Mouse (Mus musculus) stomach, embryonic 16.5 days (tissue): ENCODE data around the gene Abcc1. TPM values are rescaled to one million over a fixed set of nuclear protein-coding genes. Genes with fewer than 3 reads are reported as not detected.

ENCODE experiments used
- ATAC-seq: fragments of 200-750 bp; cut with Nextera tagmentation; 2 replicates; pipeline ENCODE4 v1.8.0; 2017; ENCODE audit warnings: moderate number of reproducible peaks, moderate TSS enrichment; ENCODE audit not compliant: insufficient read depth, low FRiP score
- H3K27ac ChIP-seq: fragments of 300-500 bp; sonication (generic); 2 replicates; pipeline ENCODE4 v1.5.1; 2014; ENCODE audit warnings: low read length
- H3K27me3 ChIP-seq: fragments of 300-500 bp; sonication (generic); 2 replicates; pipeline ENCODE4 v1.6.1; 2014; ENCODE audit warnings: low read length, control low read depth, mixed read lengths; ENCODE audit not compliant: control insufficient read depth, insufficient read depth
- H3K36me3 ChIP-seq: fragments of 300-500 bp; sonication (generic); 2 replicates; pipeline ENCODE4 v1.6.1; 2014; ENCODE audit warnings: low read length; ENCODE audit not compliant: control insufficient read depth, insufficient read depth
- H3K4me1 ChIP-seq: fragments of 300-500 bp; sonication (generic); 2 replicates; pipeline ENCODE4 v1.6.1; 2014; ENCODE audit warnings: low read length, control low read depth, mixed read lengths; ENCODE audit not compliant: control insufficient read depth, insufficient read depth
- H3K4me2 ChIP-seq: fragments of 300-500 bp; sonication (generic); 2 replicates; pipeline ENCODE4 v1.6.1; 2014; ENCODE audit warnings: low read depth, low read length, mixed read lengths
- H3K4me3 ChIP-seq: fragments of 300-500 bp; sonication (generic); replicated peaks from 2 replicates; pipeline ENCODE4 v1.5.1; 2014; ENCODE audit warnings: mild to moderate bottlenecking, low read length
- H3K9ac ChIP-seq: fragments of 300-500 bp; sonication (generic); 2 replicates; pipeline ENCODE4 v1.6.1; 2014; ENCODE audit warnings: low read length
- H3K9me3 ChIP-seq: fragments of 300-500 bp; sonication (generic); replicated peaks from 2 replicates; pipeline ENCODE4 v1.6.1; 2016; ENCODE audit warnings: low read length, control low read depth; ENCODE audit not compliant: control insufficient read depth
- WGBS: fragments of 180-500 bp; shearing (Covaris S2); extraction: QIAGEN DNeasy Blood & Tissue Kit; methylation state at CpG from one replicate; pipeline ENCODE4 v1.1.7; 2014; 5-methylcytosine and 5-hydroxymethylcytosine counted together
- polyA plus RNA-seq: library from polyadenylated mRNA; unstranded; fragments of >200 nt; fragmentation: Nextera tagmentation; extraction: Ambion mirVana; gene quantifications from 2 replicates; pipeline ENCODE4 v1.2.1, GENCODE M21; 2015

Gene Abcc1
- polyA plus RNA-seq, 1 experiment from 2014 or later: 13.6 TPM

GRCm38 (mm10) chr16:14416957-14417618 is 55.7 kb downstream of the Abcc1 start:
- H3K36me3 ChIP-seq: peaks cover 3% of the 10 kb centered on the region; the same call in 1 of the 2 replicates
- H3K4me1 ChIP-seq: no peaks in the 10 kb centered on the region
- H3K4me3 ChIP-seq: no peak overlapping the region
- peak overlapping the region; percentile 25; the same call in 1 of the 2 replicates for H3K27ac ChIP-seq
- no peak overlapping the region for H3K4me2 ChIP-seq
- ATAC-seq: peak; percentile 80; the same call in 1 of the 2 replicates
- no peaks in the 10 kb centered on the region for H3K27me3 ChIP-seq
- H3K9me3 ChIP-seq: no peaks in the 10 kb centered on the region
- WGBS: 36% methylated on average over 5 of the region's 5 CpGs
- no peak overlapping the region for H3K9ac ChIP-seq

DNA sequence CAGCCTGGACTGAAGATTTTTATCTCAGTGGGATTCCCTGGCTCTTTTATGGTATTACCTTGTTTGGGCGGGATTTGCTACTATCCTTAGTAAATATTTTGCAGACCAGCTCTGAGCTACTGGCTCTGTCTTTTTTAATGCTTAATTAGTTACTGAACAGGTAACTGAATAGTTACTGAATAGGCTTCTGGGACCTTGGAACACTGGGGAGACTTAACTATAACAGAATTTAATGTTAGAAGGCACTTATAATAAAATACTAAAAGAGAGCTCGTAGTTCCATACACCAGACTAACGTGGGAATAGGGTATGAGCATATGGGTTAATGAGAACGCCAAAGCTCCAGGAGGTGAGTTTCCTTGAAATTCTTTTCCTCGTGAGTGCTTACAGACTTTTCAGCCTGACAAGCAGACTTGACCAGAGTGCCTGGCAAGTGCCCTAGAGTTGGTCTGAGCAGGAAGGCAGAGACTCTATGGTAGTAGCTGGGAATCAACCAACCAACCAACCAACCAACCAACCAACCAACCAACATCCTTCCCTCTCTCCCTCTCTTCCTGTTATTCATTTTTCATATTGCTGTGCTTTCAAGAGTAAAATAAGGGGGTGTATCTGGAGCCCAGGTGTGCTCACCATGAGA is 59.3 kb downstream of the Abcc1 start:
- Histone ChIP-seq H3K9me3 (no peaks in the 10 kb centered on the region), H3K4me2 (no peak overlapping the region), H3K9ac (no peak overlapping the region), H3K27ac (no peak overlapping the region), H3K36me3 (no peaks in the 10 kb centered on the region; the same call in 1 of the 2 replicates), H3K27me3 (no peaks in the 10 kb centered on the region), H3K4me3 (no peak overlapping the region), H3K4me1 (no peaks in the 10 kb centered on the region)
- no peak for ATAC-seq
- 82% methylated on average over 5 of the region's 5 CpGs for WGBS

DNA sequence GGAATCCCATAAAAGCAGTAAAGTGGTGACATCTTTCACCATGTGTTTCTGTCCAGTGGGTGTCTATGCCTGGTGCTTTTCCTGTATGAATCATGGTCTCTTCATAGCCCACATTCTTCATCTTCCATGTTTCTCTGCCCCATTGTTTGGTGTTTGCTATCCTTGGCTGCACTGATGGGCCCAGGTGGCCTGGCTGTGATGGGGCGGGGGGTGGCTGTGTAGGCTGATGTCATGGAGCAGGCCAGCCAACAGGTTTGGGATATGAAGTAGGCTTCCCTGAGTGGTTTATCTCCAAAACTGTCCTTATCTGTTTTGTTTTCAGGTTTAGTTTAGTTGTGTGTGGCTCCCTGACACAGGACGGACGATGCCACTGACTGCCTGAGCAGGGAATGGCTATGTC is 60.7 kb downstream of the Abcc1 start:
- no peaks in the 10 kb centered on the region; the same call in 1 of the 2 replicates for H3K36me3 ChIP-seq
- no peak for ATAC-seq
- no peak overlapping the region for H3K4me3 ChIP-seq
- H3K27me3 ChIP-seq: no peaks in the 10 kb centered on the region
- H3K9me3 ChIP-seq: no peaks in the 10 kb centered on the region
- H3K4me2 ChIP-seq: no peak overlapping the region
- no peaks in the 10 kb centered on the region for H3K4me1 ChIP-seq
- no peak overlapping the region for H3K9ac ChIP-seq
- 95% methylated on average over 3 of the region's 3 CpGs for WGBS
- no peak overlapping the region for H3K27ac ChIP-seq

DNA sequence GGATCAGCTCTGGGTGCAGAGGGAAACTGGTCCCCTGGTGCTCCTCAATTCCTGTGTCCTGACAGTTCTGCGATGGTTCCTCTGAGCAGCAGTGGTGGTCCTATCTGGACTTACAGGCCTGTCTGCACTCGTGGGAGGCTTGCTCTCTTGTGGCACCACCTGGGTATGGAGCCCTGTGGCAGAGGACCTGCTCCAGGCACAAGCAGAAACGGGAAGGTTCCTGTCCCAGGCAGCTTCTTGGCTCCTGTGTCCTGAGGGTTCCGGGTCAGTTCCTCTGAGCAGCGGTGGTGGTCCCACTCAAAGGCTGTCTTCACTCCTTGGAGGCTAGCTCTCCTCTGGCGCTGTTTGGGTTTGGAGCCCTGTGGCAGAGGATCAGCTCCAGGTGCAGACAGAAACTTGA is 68.0 kb downstream of the Abcc1 start:
- ATAC-seq: no peak
- no peaks in the 10 kb centered on the region for H3K4me1 ChIP-seq
- H3K27ac ChIP-seq: no peak overlapping the region
- no peaks in the 10 kb centered on the region for H3K36me3 ChIP-seq
- no peaks in the 10 kb centered on the region for H3K27me3 ChIP-seq
- no peak overlapping the region for H3K4me2 ChIP-seq
- H3K9ac ChIP-seq: no peak overlapping the region
- H3K4me3 ChIP-seq: no peak overlapping the region
- H3K9me3 ChIP-seq: no peaks in the 10 kb centered on the region
- WGBS: 91% methylated on average over 6 of the region's 6 CpGs

GRCm38 (mm10) chr16:14432996-14433395 is 71.6 kb downstream of the Abcc1 start:
- Histone ChIP-seq H3K27ac (no peak overlapping the region), H3K27me3 (no peaks in the 10 kb centered on the region), H3K4me1 (no peaks in the 10 kb centered on the region), H3K9me3 (no peaks in the 10 kb centered on the region), H3K4me2 (no peak overlapping the region), H3K4me3 (no peak overlapping the region), H3K9ac (no peak overlapping the region), H3K36me3 (no peaks in the 10 kb centered on the region)
- no peak for ATAC-seq
- 93% methylated on average over 5 of the region's 5 CpGs for WGBS

GRCm38 (mm10) chr16:14435526-14435925 is 74.2 kb downstream of the Abcc1 start:
- Histone ChIP-seq H3K27ac (no peak overlapping the region), H3K4me2 (no peak overlapping the region)
- ATAC-seq: no peak

DNA sequence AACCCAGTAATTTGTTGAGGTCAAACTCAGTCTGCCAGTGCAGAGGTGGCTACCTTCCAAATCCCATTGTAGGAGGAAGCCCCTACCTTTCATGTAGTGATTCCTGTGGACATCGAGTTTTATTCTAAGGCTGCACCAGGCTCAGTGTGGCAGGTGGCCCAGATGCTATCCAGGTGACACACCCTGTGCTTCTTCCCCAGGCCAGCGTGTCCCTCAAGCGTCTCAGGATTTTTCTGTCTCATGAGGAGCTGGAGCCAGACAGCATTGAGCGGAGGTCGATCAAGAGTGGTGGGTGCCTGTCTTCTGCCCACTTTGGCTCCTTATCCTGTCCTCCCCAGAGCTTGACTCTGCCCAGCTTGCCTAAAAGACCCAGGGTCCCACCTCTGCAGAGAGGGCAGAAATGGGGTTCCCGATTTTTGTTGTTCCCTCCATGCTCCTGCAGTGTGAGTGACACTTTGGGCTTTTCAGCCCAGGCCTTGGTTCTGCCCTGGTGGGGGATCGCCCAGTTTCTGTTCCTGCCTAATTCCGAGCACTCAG is 76.2 kb downstream of the Abcc1 start:
- WGBS: 92% methylated on average over 8 of the region's 8 CpGs
- no peak overlapping the region for H3K27ac ChIP-seq
- H3K4me1 ChIP-seq: no peaks in the 10 kb centered on the region
- H3K9ac ChIP-seq: no peak overlapping the region
- H3K27me3 ChIP-seq: no peaks in the 10 kb centered on the region
- H3K9me3 ChIP-seq: no peaks in the 10 kb centered on the region
- H3K4me2 ChIP-seq: no peak overlapping the region
- H3K4me3 ChIP-seq: no peak overlapping the region
- ATAC-seq: no peak
- no peaks in the 10 kb centered on the region for H3K36me3 ChIP-seq

More at GRCm38 (mm10) chr16:14435526-14435925, 74.2 kb downstream of the Abcc1 start:
- H3K4me1 ChIP-seq: no peaks in the 10 kb centered on the region
- no peak overlapping the region for H3K9ac ChIP-seq
- no peaks in the 10 kb centered on the region for H3K27me3 ChIP-seq
- no peak overlapping the region for H3K4me3 ChIP-seq
- no peaks in the 10 kb centered on the region for H3K36me3 ChIP-seq
- no peaks in the 10 kb centered on the region for H3K9me3 ChIP-seq
- 94% methylated on average over 1 of the region's 1 CpGs for WGBS

GRCm38 (mm10) chr16:14438561-14438960 is 77.2 kb downstream of the Abcc1 start:
- Histone ChIP-seq H3K4me2 (no peak overlapping the region), H3K9me3 (no peaks in the 10 kb centered on the region), H3K4me3 (no peak overlapping the region), H3K4me1 (no peaks in the 10 kb centered on the region), H3K27ac (no peak overlapping the region), H3K9ac (no peak overlapping the region), H3K27me3 (no peaks in the 10 kb centered on the region), H3K36me3 (no peaks in the 10 kb centered on the region)
- 84% methylated on average over 7 of the region's 7 CpGs for WGBS
- ATAC-seq: no peak

- Histone ChIP-seq H3K4me3 (no peak overlapping the region), H3K9ac (no peak overlapping the region), H3K27ac (no peak overlapping the region), H3K27me3 (no peaks in the 10 kb centered on the region), H3K4me1 (no peaks in the 10 kb centered on the region), H3K4me2 (no peak overlapping the region), H3K9me3 (no peaks in the 10 kb centered on the region), H3K36me3 (no peaks in the 10 kb centered on the region)
- WGBS: 85% methylated on average over 6 of the region's 6 CpGs
- ATAC-seq: no peak
Measured at GRCm38 (mm10) chr16:14439081-14439480, 77.7 kb downstream of the Abcc1 start.
